Mouse (Mus musculus): Measurements from ENCODE around the gene Emg1. TPM values are rescaled to one million over a fixed set of nuclear protein-coding genes. Genes with fewer than 3 reads are reported as not detected.
A peak's percentile ranks its signal among the peaks of the same experiment; 100 is the strongest.

Gene Emg1
- total RNA-seq, 2 experiments from 2014 or later = 99.3 to 101 TPM

GRCm38 (mm10) chr6:124741842-124742241 is 29.9 kb upstream of the Emg1 start:
- no peak for DNase-seq (ENCODE audit: low spot score in 2 of 2)

- DNase-seq (ENCODE audit: low spot score in 2 of 2) = peak; percentile 53 to 77
Observed at GRCm38 (mm10) chr6:124740888-124741761, 29.1 kb upstream of the Emg1 start, which contains the start of gene Grcc10. Gene Grcc10 (minus strand): TSS chr6:124741374.

- DNase-seq (ENCODE audit: low spot score in 2 of 2) = peak; percentile 35 to 56
Observed at GRCm38 (mm10) chr6:124740211-124740887, 28.4 kb upstream of the Emg1 start.

- DNase-seq (ENCODE audit: low spot score in 2 of 2) = no peak
Observed at GRCm38 (mm10) chr6:124739231-124739796, 27.3 kb upstream of the Emg1 start.

- no peak for DNase-seq (ENCODE audit: low spot score in 2 of 2)
Observed at GRCm38 (mm10) chr6:124738511-124739023, 26.6 kb upstream of the Emg1 start, which contains the start of gene Ptpn6. Gene Ptpn6 (minus strand): TSS chr6:124738714.

GRCm38 (mm10) chr6:124737040-124737439 is 25.1 kb upstream of the Emg1 start:
- no peak for DNase-seq (ENCODE audit: low spot score in 2 of 2)

- no peak for DNase-seq (ENCODE audit: low spot score in 2 of 2)
Observed at GRCm38 (mm10) chr6:124734417-124734816, 22.4 kb upstream of the Emg1 start.

GRCm38 (mm10) chr6:124732476-124733370 is 20.7 kb upstream of the Emg1 start:
- no peak for DNase-seq (ENCODE audit: low spot score in 2 of 2)

GRCm38 (mm10) chr6:124731038-124731437 is 19.1 kb upstream of the Emg1 start:
- no peak for DNase-seq (ENCODE audit: low spot score in 2 of 2)

- no peak for DNase-seq (ENCODE audit: low spot score in 2 of 2)
Observed at GRCm38 (mm10) chr6:124729850-124730705, 18.1 kb upstream of the Emg1 start.

GRCm38 (mm10) chr6:124728621-124729020 is 16.6 kb upstream of the Emg1 start:
- no peak for DNase-seq (ENCODE audit: low spot score in 2 of 2)

- DNase-seq (ENCODE audit: low spot score in 2 of 2) = no peak
Observed at GRCm38 (mm10) chr6:124724472-124724871, 12.5 kb upstream of the Emg1 start.

GRCm38 (mm10) chr6:124723541-124723940 is 11.6 kb upstream of the Emg1 start:
- DNase-seq (ENCODE audit: low spot score in 2 of 2) = no peak

- no peak for DNase-seq (ENCODE audit: low spot score in 2 of 2)
Observed at GRCm38 (mm10) chr6:124722876-124723473, 11.0 kb upstream of the Emg1 start.

GRCm38 (mm10) chr6:124720904-124721303 is 8.9 kb upstream of the Emg1 start:
- no peak for DNase-seq (ENCODE audit: low spot score in 2 of 2)

GRCm38 (mm10) chr6:124719354-124719978 is 7.5 kb upstream of the Emg1 start:
- no peak for DNase-seq (ENCODE audit: low spot score in 2 of 2)

GRCm38 (mm10) chr6:124718703-124719102 is 6.7 kb upstream of the Emg1 start:
- DNase-seq (ENCODE audit: low spot score in 2 of 2) = no peak

- no peak for DNase-seq (ENCODE audit: low spot score in 2 of 2)
Observed at GRCm38 (mm10) chr6:124717968-124718367, 6.0 kb upstream of the Emg1 start.

Measured in adrenal gland, postnatal 4 days (tissue).